Mouse (Mus musculus): ENCODE measurements around the gene Slc7a10. TPM values are rescaled to one million over a fixed set of nuclear protein-coding genes. Genes with fewer than 3 reads are reported as not detected.

Slc7a10 gene
- polyA plus RNA-seq, 2 experiments, result 2.7 to 7.5 TPM

DNA sequence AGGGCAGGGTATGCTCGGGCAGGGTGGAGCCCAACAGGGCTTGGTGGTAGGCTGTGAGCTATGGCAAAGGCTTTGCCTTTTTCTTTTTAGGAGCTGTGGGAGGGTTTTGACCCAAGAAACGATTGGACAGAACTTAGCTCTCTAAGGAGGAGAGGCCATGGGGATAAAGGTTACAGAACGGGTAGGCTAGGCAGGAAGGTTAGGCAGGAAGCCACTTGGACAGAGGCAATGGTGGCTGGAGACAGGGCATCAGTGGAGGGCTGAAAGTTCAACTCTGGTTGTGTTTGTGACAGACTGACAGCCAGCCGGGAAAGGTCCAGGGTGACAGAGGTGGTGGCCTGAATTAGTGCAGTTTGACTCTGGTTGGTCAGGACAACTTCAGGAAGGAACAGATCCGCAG, 3.5 kb downstream of the Slc7a10 start:
- Histone ChIP-seq H3K4me3 (replicated peaks; ENCODE audit: low read length) (no peak overlapping the region), H3K27ac (replicated peaks; ENCODE audit: low read depth, low read length) (no peak overlapping the region), H3K27me3 (ENCODE audit: control insufficient read depth, insufficient read depth, low read length) (peaks cover 33% of the 10 kb centered on the region), H3K9ac (ENCODE audit: low read depth, low read length, severe bottlenecking) (no peak overlapping the region), H3K36me3 (ENCODE audit: control insufficient read depth, insufficient read depth, low read length) (no peaks in the 10 kb centered on the region), H3K4me2 (replicated peaks; ENCODE audit: low read depth, low read length, severe bottlenecking) (no peak overlapping the region), H3K4me1 (ENCODE audit: control insufficient read depth, insufficient read depth, low read length) (0 out of 2 replicates have a peak, but pooled peaks cover 5% of the 10 kb centered on the region), H3K9me3 (ENCODE audit: control insufficient read depth, low read length) (no peaks in the 10 kb centered on the region)
- 64% methylated on average over 5 of the region's 5 CpGs for WGBS
- DNase-seq (ENCODE audit: low spot score) (no peak), ATAC-seq (ENCODE audit: low FRiP score, low read depth) (no peak)
- TF ChIP-seq POLR2A (IDR thresholded peaks at IDR 0.05; ENCODE audit: borderline replicate concordance, extremely low read depth, insufficient read depth, insufficient read length), result no peak

GRCm38 (mm10) chr7:35191276-35191675, 5.1 kb downstream of the Slc7a10 start:
- Histone ChIP-seq H3K27me3 (ENCODE audit: control insufficient read depth, insufficient read depth, low read length) (peaks cover 17% of the 10 kb centered on the region), H3K36me3 (ENCODE audit: control insufficient read depth, insufficient read depth, low read length) (no peaks in the 10 kb centered on the region), H3K9me3 (ENCODE audit: control insufficient read depth, low read length) (no peaks in the 10 kb centered on the region), H3K4me1 (ENCODE audit: control insufficient read depth, insufficient read depth, low read length) (no peaks in the 10 kb centered on the region), H3K9ac (ENCODE audit: low read depth, low read length, severe bottlenecking) (no peak overlapping the region), H3K4me3 (replicated peaks; ENCODE audit: low read length) (no peak overlapping the region), H3K27ac (replicated peaks; ENCODE audit: low read depth, low read length) (no peak overlapping the region), H3K4me2 (replicated peaks; ENCODE audit: low read depth, low read length, severe bottlenecking) (no peak overlapping the region)
- 48% methylated on average over 2 of the region's 2 CpGs for WGBS
- ATAC-seq (ENCODE audit: low FRiP score, low read depth) (no peak), DNase-seq (ENCODE audit: low spot score) (no peak)
- no peak for TF ChIP-seq POLR2A (IDR thresholded peaks at IDR 0.05; ENCODE audit: borderline replicate concordance, extremely low read depth, insufficient read depth, insufficient read length)

- no peak overlapping the region for H3K4me2 ChIP-seq (replicated peaks; ENCODE audit: low read depth, low read length, severe bottlenecking)
- H3K9ac ChIP-seq (ENCODE audit: low read depth, low read length, severe bottlenecking), result no peak overlapping the region
- 53% methylated on average over 2 of the region's 2 CpGs for WGBS
- no peaks in the 10 kb centered on the region for H3K9me3 ChIP-seq (ENCODE audit: control insufficient read depth, low read length)
- no peaks in the 10 kb centered on the region for H3K4me1 ChIP-seq (ENCODE audit: control insufficient read depth, insufficient read depth, low read length)
- TF ChIP-seq POLR2A (IDR thresholded peaks at IDR 0.05; ENCODE audit: borderline replicate concordance, extremely low read depth, insufficient read depth, insufficient read length), result no peak
- no peak overlapping the region for H3K27ac ChIP-seq (replicated peaks; ENCODE audit: low read depth, low read length)
- peaks cover 26% of the 10 kb centered on the region for H3K36me3 ChIP-seq (ENCODE audit: control insufficient read depth, insufficient read depth, low read length)
- H3K4me3 ChIP-seq (replicated peaks; ENCODE audit: low read length), result no peak overlapping the region
- no peak for ATAC-seq (ENCODE audit: low FRiP score, low read depth)
- peak; percentile 64 for DNase-seq (ENCODE audit: low spot score)
- H3K27me3 ChIP-seq (ENCODE audit: control insufficient read depth, insufficient read depth, low read length), result no peaks in the 10 kb centered on the region
These were observed 10.8 kb downstream of the Slc7a10 start for GRCm38 (mm10) chr7:35197022-35197421.

DNA sequence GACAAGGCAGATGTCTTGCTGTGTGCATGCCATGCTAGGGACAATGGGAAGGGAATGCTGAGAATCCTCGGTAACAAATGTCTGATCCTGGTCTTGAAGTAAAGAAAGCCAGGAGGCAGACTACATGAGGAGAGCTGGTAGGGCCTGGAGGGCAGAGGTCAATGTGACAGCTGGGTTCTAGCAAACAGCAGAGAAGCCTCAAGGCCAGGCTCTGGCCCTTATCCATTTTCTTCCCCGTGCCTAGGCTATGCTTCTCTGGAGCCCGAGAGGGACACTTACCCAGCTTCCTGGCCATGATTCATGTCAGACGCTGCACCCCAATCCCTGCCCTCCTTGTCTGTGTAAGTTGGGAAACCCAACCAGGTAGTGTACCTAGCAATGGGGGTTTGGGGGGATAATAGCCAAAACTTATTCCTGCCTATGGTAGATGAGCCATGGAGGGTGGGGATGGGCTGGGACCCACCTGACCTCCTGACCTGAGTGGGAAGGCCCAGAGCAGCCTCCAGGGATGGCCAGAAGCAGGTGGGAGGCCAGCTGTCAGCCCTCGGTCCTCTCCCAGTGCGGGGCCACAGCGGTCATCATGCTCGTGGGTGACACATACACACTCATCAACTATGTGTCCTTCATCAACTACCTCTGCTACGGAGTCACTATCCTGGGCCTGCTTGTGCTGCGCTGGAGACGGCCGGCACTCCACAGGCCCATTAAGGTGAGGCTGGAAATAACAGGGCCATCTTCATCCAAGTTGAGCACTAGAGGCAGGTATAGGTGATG, 13.0 kb downstream of the Slc7a10 start:
- ATAC-seq (ENCODE audit: low FRiP score, low read depth) (no peak), DNase-seq (ENCODE audit: low spot score) (no peak)
- Histone ChIP-seq H3K9me3 (ENCODE audit: control insufficient read depth, low read length) (no peaks in the 10 kb centered on the region), H3K27ac (replicated peaks; ENCODE audit: low read depth, low read length) (no peak overlapping the region), H3K27me3 (ENCODE audit: control insufficient read depth, insufficient read depth, low read length) (no peaks in the 10 kb centered on the region), H3K4me3 (replicated peaks; ENCODE audit: low read length) (no peak overlapping the region), H3K9ac (ENCODE audit: low read depth, low read length, severe bottlenecking) (no peak overlapping the region), H3K36me3 (ENCODE audit: control insufficient read depth, insufficient read depth, low read length) (peaks cover 44% of the 10 kb centered on the region), H3K4me1 (ENCODE audit: control insufficient read depth, insufficient read depth, low read length) (no peaks in the 10 kb centered on the region), H3K4me2 (replicated peaks; ENCODE audit: low read depth, low read length, severe bottlenecking) (no peak overlapping the region)
- no peak for TF ChIP-seq POLR2A (IDR thresholded peaks at IDR 0.05; ENCODE audit: borderline replicate concordance, extremely low read depth, insufficient read depth, insufficient read length)
- WGBS, result 94% methylated on average over 12 of the region's 12 CpGs

- Histone ChIP-seq H3K27ac (replicated peaks; ENCODE audit: low read depth, low read length) (no peak overlapping the region), H3K27me3 (ENCODE audit: control insufficient read depth, insufficient read depth, low read length) (no peaks in the 10 kb centered on the region), H3K36me3 (ENCODE audit: control insufficient read depth, insufficient read depth, low read length) (peaks cover 50% of the 10 kb centered on the region), H3K9ac (ENCODE audit: low read depth, low read length, severe bottlenecking) (no peak overlapping the region), H3K9me3 (ENCODE audit: control insufficient read depth, low read length) (no peaks in the 10 kb centered on the region), H3K4me2 (replicated peaks; ENCODE audit: low read depth, low read length, severe bottlenecking) (no peak overlapping the region), H3K4me3 (replicated peaks; ENCODE audit: low read length) (no peak overlapping the region), H3K4me1 (ENCODE audit: control insufficient read depth, insufficient read depth, low read length) (no peaks in the 10 kb centered on the region)
- ATAC-seq (ENCODE audit: low FRiP score, low read depth), result no peak
- DNase-seq (ENCODE audit: low spot score), result no peak
- no peak for TF ChIP-seq POLR2A (IDR thresholded peaks at IDR 0.05; ENCODE audit: borderline replicate concordance, extremely low read depth, insufficient read depth, insufficient read length)
These were observed 13.6 kb downstream of the Slc7a10 start for GRCm38 (mm10) chr7:35199755-35200154.

All from limb, embryonic 14.5 days (tissue).